Mouse (Mus musculus): ENCODE results near the gene Gm29423. TPM values are rescaled to one million over a fixed set of nuclear protein-coding genes. Genes with fewer than 3 reads are reported as not detected.
"Not testable (repeated sequence)": the region's sequence is repeated elsewhere in the genome, so short reads cannot be mapped to it uniquely, and the experiment has no call there.

The Gm29423 gene
- total RNA-seq (2021): not detected in 2 replicates
- long read RNA-seq, experiment 1: 0 reads
- long read RNA-seq, experiment 2: 0 reads

DNA sequence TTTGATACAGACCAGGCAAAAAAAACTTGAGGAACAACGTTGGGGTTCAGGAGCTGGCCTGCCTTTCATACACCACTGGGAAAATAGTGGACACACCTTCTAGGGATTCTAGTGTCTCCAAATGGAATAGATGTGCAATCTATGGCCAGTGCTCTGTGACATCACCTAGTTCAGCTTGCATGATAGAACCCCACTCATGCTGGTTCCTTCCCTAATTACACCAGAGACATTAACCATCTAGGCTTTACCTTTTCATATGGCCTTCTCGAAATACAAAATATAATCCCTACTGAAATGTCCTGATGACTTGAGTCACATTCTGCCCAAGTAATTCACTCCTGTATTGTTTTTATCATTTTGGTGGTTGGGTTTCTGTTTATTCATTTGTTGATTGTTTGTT is at the start of gene Gm29423, which contains the start of gene Gm29644:
Gm29423 (minus strand) TSS at position 101 of the 400 bp plus-strand sequence.
Gm29644 (minus strand) TSS at position 157 of the 400 bp plus-strand sequence.
- not testable (repeated sequence) for DNase-seq

DNA sequence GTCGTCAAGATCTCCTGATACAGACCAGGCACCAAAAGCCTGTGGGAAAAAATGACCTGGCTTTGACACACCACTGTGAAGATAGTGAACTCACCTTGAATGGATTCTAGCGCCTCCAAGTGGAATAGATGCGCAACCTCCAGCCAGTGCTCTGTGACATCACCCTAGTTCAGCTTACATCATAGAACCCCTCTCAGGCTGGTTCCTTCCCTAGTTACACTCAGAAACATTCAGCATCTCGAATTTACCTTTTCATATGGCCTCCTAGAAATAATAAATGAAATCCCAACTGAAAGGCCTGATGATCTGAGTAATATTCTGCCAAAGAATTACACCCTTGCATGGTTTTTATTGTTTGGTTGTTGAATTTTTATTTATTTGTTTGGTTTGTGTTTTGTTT is 29.5 kb downstream of the Gm29423 start, which contains the start of gene Gm21118:
Gm21118 (minus strand) TSS at position 101 of the 400 bp plus-strand sequence.
- not testable (repeated sequence) for DNase-seq

Other genes with a start within 250 kb of the Gm29423 start
- gene Gm21118, start 29.6 kb downstream of the Gm29423 start, total RNA-seq (2021): not detected in 2 replicates
- gene Gm29644, start 56 bp upstream of the Gm29423 start, total RNA-seq (2021): not detected in 2 replicates
- not detected in 2 replicates for gene Gm20888, start 138.6 kb upstream of the Gm29423 start, total RNA-seq (2021)

Data from adrenal gland, postnatal 14 days (tissue).